Mouse (Mus musculus): ENCODE measurements around the gene Ncoa4. TPM values are rescaled to one million over a fixed set of nuclear protein-coding genes. Genes with fewer than 3 reads are reported as not detected.

Ncoa4 gene
- polyA plus RNA-seq (2015; fragmentation: Illumina TruSeq; extraction: RNeasy Lipid Tissue Mini Kit (QIAGEN cat#74804); ENCODE audit: insufficient read depth, low read depth, low replicate concordance), result 28.2 TPM

DNA sequence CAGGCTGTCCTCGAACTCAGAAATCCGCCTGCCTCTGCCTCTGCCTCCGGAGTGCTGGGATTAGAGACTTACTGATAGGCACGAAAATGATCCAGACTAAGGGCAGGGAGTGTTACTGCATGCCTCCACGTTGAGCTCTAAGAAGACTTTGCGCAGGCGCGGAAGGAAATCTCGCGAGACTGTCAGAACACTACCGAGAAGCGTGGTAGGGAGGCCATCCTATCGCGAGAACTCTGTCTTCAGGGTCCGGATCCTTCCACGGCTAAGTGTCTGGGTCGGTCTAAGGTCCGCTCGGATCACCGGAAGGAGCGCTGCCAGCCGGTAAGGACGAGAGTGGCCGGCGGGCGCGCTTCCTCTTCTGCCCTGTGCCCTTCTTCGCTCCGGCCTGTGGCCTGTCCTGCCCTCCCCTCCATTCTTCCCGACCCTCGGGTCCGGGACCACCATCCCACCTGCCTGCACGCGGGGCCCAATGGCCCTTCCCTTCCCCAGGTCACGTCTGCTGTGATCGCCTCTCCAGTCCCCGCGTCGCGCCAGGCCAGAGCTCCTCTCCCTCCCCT is at the start of gene Ncoa4:
TSS of gene Ncoa4 (plus strand) at position 176 of the 557 bp plus-strand sequence.

GRCm38 (mm10) chr14:32141723-32142122 is 17.9 kb upstream of the Ncoa4 start, which contains the start of gene Msmb:
Msmb (plus strand) TSS chr14:32142023.

DNA sequence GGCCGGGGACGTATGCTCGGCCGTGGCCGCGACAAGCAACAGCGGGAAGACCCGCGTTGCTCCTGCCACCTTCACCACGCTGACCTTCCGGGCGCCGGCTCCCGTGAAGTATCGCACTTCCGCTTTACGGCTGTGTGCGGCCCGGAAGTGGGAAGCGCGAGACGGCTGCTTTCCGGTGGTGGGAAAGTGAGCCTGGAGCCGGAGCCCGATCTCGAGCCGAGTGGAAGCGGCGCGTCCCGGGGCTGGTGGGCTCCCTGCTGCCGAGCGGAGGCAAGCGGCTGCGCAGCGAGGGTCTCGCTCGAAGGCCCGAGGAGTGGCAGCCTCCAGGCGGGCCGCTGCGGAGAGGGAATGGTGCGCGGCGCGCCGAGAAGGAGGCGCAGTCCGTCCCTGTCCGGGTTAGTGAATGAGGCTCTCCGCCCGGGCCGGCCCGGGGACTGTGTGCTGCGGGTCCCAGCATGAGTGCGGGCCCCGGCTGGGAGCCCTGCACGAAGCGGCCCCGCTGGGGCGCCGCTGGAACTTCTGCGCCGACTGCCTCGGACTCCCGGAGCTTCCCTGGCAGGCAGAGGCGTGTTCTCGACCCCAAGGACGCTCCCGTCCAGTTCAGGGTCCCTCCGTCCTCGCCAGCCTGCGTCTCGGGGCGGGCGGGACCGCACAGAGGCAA is 42.3 kb downstream of the Ncoa4 start, which contains the start of the genes Timm23 and Parg:
TSS of gene Timm23 (minus strand) at position 108 of the 661 bp plus-strand sequence.
TSS of gene Parg (plus strand) at position 159 of the 661 bp plus-strand sequence.

Other genes with a start within 250 kb of the Ncoa4 start
- 6.9 TPM for gene Galnt15, start 130.9 kb upstream of the Ncoa4 start, polyA plus RNA-seq (2015; fragmentation: Illumina TruSeq; extraction: RNeasy Lipid Tissue Mini Kit (QIAGEN cat#74804); ENCODE audit: insufficient read depth, low read depth, low replicate concordance)
- 4.5 TPM for gene Oxnad1, start 74.5 kb upstream of the Ncoa4 start, polyA plus RNA-seq (2015; fragmentation: Illumina TruSeq; extraction: RNeasy Lipid Tissue Mini Kit (QIAGEN cat#74804); ENCODE audit: insufficient read depth, low read depth, low replicate concordance)
- 23.4 TPM for gene Dph3, start 74.1 kb upstream of the Ncoa4 start, polyA plus RNA-seq (2015; fragmentation: Illumina TruSeq; extraction: RNeasy Lipid Tissue Mini Kit (QIAGEN cat#74804); ENCODE audit: insufficient read depth, low read depth, low replicate concordance)
- gene Msmb, start 17.8 kb upstream of the Ncoa4 start, polyA plus RNA-seq (2015; fragmentation: Illumina TruSeq; extraction: RNeasy Lipid Tissue Mini Kit (QIAGEN cat#74804); ENCODE audit: insufficient read depth, low read depth, low replicate concordance), result not detected
- 28.4 TPM for gene Timm23, start 42.0 kb downstream of the Ncoa4 start, polyA plus RNA-seq (2015; fragmentation: Illumina TruSeq; extraction: RNeasy Lipid Tissue Mini Kit (QIAGEN cat#74804); ENCODE audit: insufficient read depth, low read depth, low replicate concordance)
- gene Parg, start 42.1 kb downstream of the Ncoa4 start, polyA plus RNA-seq (2015; fragmentation: Illumina TruSeq; extraction: RNeasy Lipid Tissue Mini Kit (QIAGEN cat#74804); ENCODE audit: insufficient read depth, low read depth, low replicate concordance), result 4.7 TPM
- 2.8 TPM for gene Ogdhl, start 162.2 kb downstream of the Ncoa4 start, polyA plus RNA-seq (2015; fragmentation: Illumina TruSeq; extraction: RNeasy Lipid Tissue Mini Kit (QIAGEN cat#74804); ENCODE audit: insufficient read depth, low read depth, low replicate concordance)
- gene 1700024G13Rik, start 228.5 kb downstream of the Ncoa4 start, polyA plus RNA-seq (2015; fragmentation: Illumina TruSeq; extraction: RNeasy Lipid Tissue Mini Kit (QIAGEN cat#74804); ENCODE audit: insufficient read depth, low read depth, low replicate concordance), result not detected

Measured in pancreas, adult 10 weeks (tissue).